In the genomic region with DNA sequence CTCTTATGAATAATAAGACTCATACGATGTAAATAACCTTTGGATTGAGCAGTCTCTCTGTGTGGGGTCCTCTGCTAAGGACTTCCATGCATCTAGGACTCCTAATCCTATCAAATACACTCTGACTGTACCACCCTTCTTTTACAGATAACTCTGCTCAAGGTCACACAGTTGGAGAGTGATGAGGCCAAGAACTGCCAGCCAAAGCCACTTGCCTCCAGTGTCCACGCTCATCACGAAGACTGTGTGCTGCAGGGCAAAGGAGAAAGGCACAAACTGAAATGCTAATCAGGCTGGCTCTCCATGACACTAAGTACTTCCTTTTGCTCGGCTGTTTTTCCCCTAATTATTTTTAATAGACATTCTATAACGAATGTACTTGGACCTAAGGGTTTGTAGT, we compare ENCODE assay signal across 16 mouse cellular contexts.
DNase-seq lines count a peak whose midpoint lies in the region; ATAC-seq and TF ChIP-seq lines count a peak whose summit lies in the region.
"Had no signal": no experiment of that assay in that cellular context is flagged by ENCODE, and none has a peak within 500 bp of the region (broad histone marks: within the 10 kb centered on the region; RNA-seq: fewer than 3 reads in every experiment).

No protein-coding gene starts in this region.

- H3K27me3 ChIP-seq in heart, embryonic 11.5 days (ENCODE audit: control insufficient read depth, insufficient read depth, low read length), result no peaks in the 10 kb centered on the region
- H3K27me3 ChIP-seq in heart, embryonic 10.5 days (ENCODE audit: insufficient read depth, poor library complexity, severe bottlenecking), result no peaks in the 10 kb centered on the region
- no peaks in the 10 kb centered on the region for H3K27me3 ChIP-seq in hindbrain, embryonic 15.5 days
- no peaks in the 10 kb centered on the region for H3K27me3 ChIP-seq in midbrain, embryonic 16.5 days (ENCODE audit: control insufficient read depth, insufficient read depth, low read depth, low read length)
- H3K27me3 ChIP-seq in liver, embryonic 12.5 days (replicated peaks), result no peaks in the 10 kb centered on the region
- H3K27me3 ChIP-seq: stomach, embryonic 15.5 days had no signal

- no peak overlapping the region for H3K9ac ChIP-seq in heart, embryonic 11.5 days (ENCODE audit: low read depth, low read length)
- no peak overlapping the region for H3K9ac ChIP-seq in hindbrain, embryonic 15.5 days
- no peak overlapping the region for H3K9ac ChIP-seq in midbrain, embryonic 16.5 days (ENCODE audit: low read depth, low read length)
- H3K9ac ChIP-seq in liver, embryonic 12.5 days, result no peak overlapping the region
- H3K9ac ChIP-seq: liver, postnatal 0 days; stomach, embryonic 15.5 days had no signal

- H3K27ac ChIP-seq in heart, embryonic 11.5 days (ENCODE audit: low read depth, low read length), result peak overlapping the region; percentile 10
- no peak overlapping the region for H3K27ac ChIP-seq in heart, embryonic 10.5 days
- peak overlapping the region; percentile 23; the same call in 1 of the 2 replicates for H3K27ac ChIP-seq in layer of hippocampus, adult 2 months
- H3K27ac ChIP-seq in hindbrain, embryonic 15.5 days (replicated peaks), result peak overlapping the region; percentile 48; the same call in 1 of the 2 replicates
- no peak overlapping the region for H3K27ac ChIP-seq in midbrain, embryonic 16.5 days (ENCODE audit: low read length)
- no peak overlapping the region for H3K27ac ChIP-seq in liver, embryonic 12.5 days
- H3K27ac ChIP-seq: stomach, embryonic 15.5 days had no signal

- H3K4me2 ChIP-seq in heart, embryonic 11.5 days, result no peak overlapping the region
- H3K4me2 ChIP-seq in hindbrain, embryonic 15.5 days, result no peak overlapping the region
- no peak overlapping the region for H3K4me2 ChIP-seq in midbrain, embryonic 16.5 days (ENCODE audit: low read length)
- no peak overlapping the region for H3K4me2 ChIP-seq in liver, embryonic 12.5 days
- H3K4me2 ChIP-seq: stomach, embryonic 15.5 days had no signal

- no peaks in the 10 kb centered on the region for H3K36me3 ChIP-seq in heart, embryonic 11.5 days (ENCODE audit: control insufficient read depth, insufficient read depth, low read length)
- 0 out of 2 replicates have a peak, but pooled peaks cover 6% of the 10 kb centered on the region for H3K36me3 ChIP-seq in heart, embryonic 10.5 days
- no peaks in the 10 kb centered on the region for H3K36me3 ChIP-seq in hindbrain, embryonic 15.5 days
- H3K36me3 ChIP-seq in midbrain, embryonic 16.5 days (ENCODE audit: control insufficient read depth, insufficient read depth, low read length), result no peaks in the 10 kb centered on the region
- peaks cover 7% of the 10 kb centered on the region for H3K36me3 ChIP-seq in liver, embryonic 12.5 days
- H3K36me3 ChIP-seq: stomach, embryonic 15.5 days had no signal

- no peak for ATAC-seq in heart, embryonic 11.5 days (replicated peaks; ENCODE audit: insufficient number of reproducible peaks, low FRiP score, low TSS enrichment)
- no peak for ATAC-seq in hindbrain, embryonic 15.5 days (ENCODE audit: low FRiP score, low read depth)
- 0 out of 2 replicates have a peak, but pooled peaks have one; percentile 10 for ATAC-seq in midbrain, embryonic 16.5 days
- ATAC-seq in liver, embryonic 12.5 days, result no peak
- ATAC-seq: inflammation-experienced regulatory T-cells, adult 6 months; liver, postnatal 0 days had no signal

- no peak for DNase-seq in heart, embryonic 10.5 days (ENCODE audit: low spot score)
- DNase-seq in layer of hippocampus, adult 2 months (ENCODE audit: low spot score in 2 of 2), result no peak
- no peak for DNase-seq in layer of hippocampus, postnatal 25 days (ENCODE audit: extremely low spot score in 1 of 2, low spot score in 1 of 2)
- DNase-seq: adrenal gland, postnatal 14 days; gastrocnemius, postnatal 36 days; kidney, adult 9 months; liver, postnatal 0 days; right cerebral cortex, adult 18-20 months; spleen, adult 18-20 months had no signal

- WGBS in heart, embryonic 11.5 days (ENCODE audit: insufficient replicate concordance), result 68% methylated on average over 5 of the region's 5 CpGs
- 64% methylated on average over 5 of the region's 5 CpGs for WGBS in heart, embryonic 10.5 days
- WGBS in hindbrain, embryonic 15.5 days, result 31% methylated on average over 5 of the region's 5 CpGs
- 24% methylated on average over 5 of the region's 5 CpGs for WGBS in midbrain, embryonic 16.5 days
- 72% methylated on average over 5 of the region's 5 CpGs for WGBS in liver, embryonic 12.5 days (ENCODE audit: insufficient replicate concordance)

- no peaks in the 10 kb centered on the region for H3K9me3 ChIP-seq in heart, embryonic 11.5 days (replicated peaks; ENCODE audit: control insufficient read depth, low read length)
- no peaks in the 10 kb centered on the region for H3K9me3 ChIP-seq in heart, embryonic 10.5 days
- H3K9me3 ChIP-seq in hindbrain, embryonic 15.5 days, result no peaks in the 10 kb centered on the region
- no peaks in the 10 kb centered on the region for H3K9me3 ChIP-seq in midbrain, embryonic 16.5 days (replicated peaks; ENCODE audit: control insufficient read depth, low read length, poor library complexity, severe bottlenecking)
- H3K9me3 ChIP-seq in liver, embryonic 12.5 days (replicated peaks), result no peaks in the 10 kb centered on the region
- H3K9me3 ChIP-seq: stomach, embryonic 15.5 days had no signal

- H3K4me3 ChIP-seq in heart, embryonic 11.5 days (ENCODE audit: low read depth, low read length), result no peak overlapping the region
- no peak overlapping the region for H3K4me3 ChIP-seq in heart, embryonic 10.5 days
- H3K4me3 ChIP-seq in layer of hippocampus, adult 2 months, result no peak overlapping the region
- H3K4me3 ChIP-seq in hindbrain, embryonic 15.5 days, result no peak overlapping the region
- H3K4me3 ChIP-seq in midbrain, embryonic 16.5 days (ENCODE audit: low read depth, low read length), result no peak overlapping the region
- H3K4me3 ChIP-seq in liver, embryonic 12.5 days, result no peak overlapping the region
- H3K4me3 ChIP-seq: erythroblast, embryonic 14.5 days; stomach, embryonic 15.5 days had no signal

- peaks cover 51% of the 10 kb centered on the region for H3K4me1 ChIP-seq in heart, embryonic 11.5 days (ENCODE audit: control insufficient read depth, insufficient read depth, low read length)
- peaks cover 71% of the 10 kb centered on the region for H3K4me1 ChIP-seq in heart, embryonic 10.5 days
- H3K4me1 ChIP-seq in hindbrain, embryonic 15.5 days (replicated peaks), result peaks cover 61% of the 10 kb centered on the region
- peaks cover 19% of the 10 kb centered on the region for H3K4me1 ChIP-seq in midbrain, embryonic 16.5 days (ENCODE audit: control insufficient read depth, insufficient read depth, low read length)
- peaks cover 30% of the 10 kb centered on the region for H3K4me1 ChIP-seq in liver, embryonic 12.5 days

- TF ChIP-seq CTCF in layer of hippocampus, adult 2 months (conservative IDR thresholded peaks at IDR 0.05), result no peak

Comparison
In these comparisons a context has a peak if more than half of its experiments do, and no peak if none do; other contexts are left out.
1. H3K27ac ChIP-seq: peak in heart, embryonic 11.5 days (single experiment), layer of hippocampus, adult 2 months (single experiment) and hindbrain, embryonic 15.5 days (single experiment); none in heart, embryonic 10.5 days (single experiment), midbrain, embryonic 16.5 days (single experiment) and liver, embryonic 12.5 days (single experiment).